Mouse (Mus musculus): ENCODE data around the gene Myh7b. TPM values are rescaled to one million over a fixed set of nuclear protein-coding genes. Genes with fewer than 3 reads are reported as not detected.

Myh7b gene
- 2.2 and 3.2 TPM in 2 replicates for total RNA-seq (2012; rRNA removed)
- 1 to 10 TPM in 1 of 2 experiments, not detected in 1; 5.9 TPM for polyA plus RNA-seq (2012; ENCODE audit: insufficient read depth in 1 of 2, insufficient read length in 2 of 2, low read depth in 1 of 2, low replicate concordance in 2 of 2, missing spikeins in 1 of 2)

DNA sequence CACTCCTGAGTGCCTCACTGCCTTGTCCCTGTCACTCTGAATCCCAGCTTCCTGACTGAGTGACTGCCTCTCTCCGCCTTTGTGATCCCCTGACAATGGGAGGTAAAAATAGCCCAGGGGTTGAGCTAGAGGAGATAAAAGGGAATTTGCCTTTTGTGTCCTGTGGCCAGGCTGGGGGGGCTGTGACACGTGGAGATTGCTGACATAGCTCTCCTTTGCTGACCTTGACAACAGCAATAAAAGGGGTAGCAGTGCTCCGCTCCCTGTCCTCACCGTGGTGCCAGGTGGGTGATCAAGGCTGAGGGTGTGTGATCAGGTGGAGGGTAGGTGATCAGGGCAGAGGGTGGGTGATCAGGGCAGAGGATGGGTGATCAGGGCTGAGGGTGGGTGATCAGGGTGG, at the start of gene Myh7b:
Gene Myh7b (plus strand): TSS at position 235 of the 400 bp plus-strand sequence.
- Histone ChIP-seq H3K4me1 (ENCODE audit: control insufficient read depth in 1 of 2, insufficient read depth in 2 of 2, low read length in 2 of 2) (peaks cover 0 to 8% of the 10 kb centered on the region in 2 experiments; a peak in 3 of 4 replicates), H3K27ac (ENCODE audit: control insufficient read depth, low read depth, low read length) (no peak within 1 kb of the TSS), H3K36me3 (ENCODE audit: control insufficient read depth in 1 of 2, insufficient read depth in 2 of 2, low read length in 2 of 2) (peaks cover 0 to under 1% of the 10 kb centered on the region in 2 experiments; a peak in 1 of 4 replicates), H3K79me2 (ENCODE audit: control insufficient read depth, insufficient read depth, low read length, poor library complexity) (no peaks in the 10 kb centered on the region), H3K4me3 (ENCODE audit: control insufficient read depth in 1 of 2, insufficient read depth in 1 of 2, low read depth in 2 of 2, low read length in 2 of 2) (no peak within 1 kb of the TSS), H3K27me3 (ENCODE audit: control insufficient read depth in 1 of 2, insufficient read depth in 2 of 2, low read length in 2 of 2) (no peaks in the 10 kb centered on the region), H3K9me3 (replicated peaks; ENCODE audit: insufficient read depth, low read length) (no peaks in the 10 kb centered on the region), H3K9ac (ENCODE audit: control insufficient read depth, low read depth, low read length, poor library complexity, severe bottlenecking) (no peak within 1 kb of the TSS)
- DNase-seq (ENCODE audit: low read depth, low spot score), result no peak
- TF ChIP-seq E2F4 (IDR thresholded peaks at IDR 0.05; ENCODE audit: borderline replicate concordance, low read depth, low read length), result no peak
- no peak for TF ChIP-seq CTCF (IDR thresholded peaks at IDR 0.05 in 2 of 3, conservative IDR thresholded peaks at IDR 0.05 in 1 of 3; ENCODE audit: control insufficient read depth in 1 of 3, insufficient read depth in 1 of 3, low read depth in 2 of 3, low read length in 3 of 3, poor library complexity in 1 of 3, severe bottlenecking in 1 of 3)
- no peak for TF ChIP-seq GATA1 (IDR thresholded peaks at IDR 0.05; ENCODE audit: low read depth, low read length)
- no peak for TF ChIP-seq RCOR1 (IDR thresholded peaks at IDR 0.05; ENCODE audit: low read depth, low read length)
- no peak for TF ChIP-seq MAX (IDR thresholded peaks at IDR 0.05; ENCODE audit: low read length)
- no peak for TF ChIP-seq MEF2A (IDR thresholded peaks at IDR 0.05; ENCODE audit: extremely low read depth, insufficient replicate concordance, low read depth, low read length, poor library complexity, severe bottlenecking)
- no peak for TF ChIP-seq NRF1 (IDR thresholded peaks at IDR 0.05; ENCODE audit: insufficient read depth, low read depth, low read length, poor library complexity, severe bottlenecking)
- no peak for TF ChIP-seq ZKSCAN1 (IDR thresholded peaks at IDR 0.05; ENCODE audit: low read depth, low read length)
- no peak for TF ChIP-seq JUND (IDR thresholded peaks at IDR 0.05; ENCODE audit: low read depth, low read length)

DNA sequence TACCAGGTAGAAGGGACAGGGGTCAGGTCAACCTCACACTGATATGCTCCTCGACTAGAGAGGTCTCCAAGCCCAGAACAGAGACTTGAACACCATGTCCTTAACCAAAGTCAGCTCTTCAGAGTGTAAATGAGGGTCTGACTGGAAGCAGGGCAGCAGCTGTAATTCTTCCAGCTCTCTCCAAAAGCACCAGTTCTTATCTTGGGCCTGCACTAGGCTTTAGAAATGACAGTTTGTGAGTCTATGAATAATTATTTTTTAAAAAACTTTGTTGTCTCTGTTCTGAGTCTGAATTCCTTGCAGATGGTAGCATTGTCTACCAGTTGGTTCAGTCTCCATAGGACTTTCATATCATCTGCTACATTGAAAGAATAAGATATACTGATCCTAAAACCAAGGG, 48.8 kb upstream of the Myh7b start:
- Histone ChIP-seq H3K27me3 (ENCODE audit: control insufficient read depth in 1 of 2, insufficient read depth in 2 of 2, low read length in 2 of 2) (no peaks in the 10 kb centered on the region), H3K79me2 (ENCODE audit: control insufficient read depth, insufficient read depth, low read length, poor library complexity) (no peaks in the 10 kb centered on the region), H3K27ac (ENCODE audit: control insufficient read depth, low read depth, low read length) (peak overlapping the region; percentile 31; the same call in 1 of the 2 replicates), H3K4me3 (ENCODE audit: control insufficient read depth in 1 of 2, insufficient read depth in 1 of 2, low read depth in 2 of 2, low read length in 2 of 2) (no peak overlapping the region), H3K4me1 (ENCODE audit: control insufficient read depth in 1 of 2, insufficient read depth in 2 of 2, low read length in 2 of 2) (peaks cover 15 to 18% of the 10 kb centered on the region in 2 experiments), H3K9ac (ENCODE audit: control insufficient read depth, low read depth, low read length, poor library complexity, severe bottlenecking) (no peak overlapping the region; the same call in 1 of the 2 replicates), H3K9me3 (replicated peaks; ENCODE audit: insufficient read depth, low read length) (no peaks in the 10 kb centered on the region), H3K36me3 (ENCODE audit: control insufficient read depth in 1 of 2, insufficient read depth in 2 of 2, low read length in 2 of 2) (peaks cover 0 to 13% of the 10 kb centered on the region in 2 experiments; a peak in 2 of 4 replicates)
- TF ChIP-seq E2F4 (IDR thresholded peaks at IDR 0.05; ENCODE audit: borderline replicate concordance, low read depth, low read length) (no peak), ETS1 (IDR thresholded peaks at IDR 0.05; ENCODE audit: low read depth, low read length) (peak; percentile 48), TAL1 (IDR thresholded peaks at IDR 0.05; ENCODE audit: low read length) (peak; percentile 23; the same call in 1 of the 2 replicates), ZMIZ1 (IDR thresholded peaks at IDR 0.05; ENCODE audit: low read depth, low read length) (no peak), POLR2AphosphoS5 (IDR thresholded peaks at IDR 0.05; ENCODE audit: borderline replicate concordance, low read depth, low read length) (no peak), EP300 (IDR thresholded peaks at IDR 0.05; ENCODE audit: low read depth in 1 of 2, low read length in 2 of 2) (peak; percentile 57 to 74; a peak in 3 of 4 replicates), USF1 (IDR thresholded peaks at IDR 0.05; ENCODE audit: low read depth, low read length) (no peak), GATA1 (IDR thresholded peaks at IDR 0.05; ENCODE audit: low read depth, low read length) (peak; percentile 50), HCFC1 (IDR thresholded peaks at IDR 0.05; ENCODE audit: low read depth, low read length) (no peak), ELF1 (IDR thresholded peaks at IDR 0.05; ENCODE audit: low read depth, low read length) (no peak), ZKSCAN1 (IDR thresholded peaks at IDR 0.05; ENCODE audit: low read depth, low read length) (no peak), RAD21 (IDR thresholded peaks at IDR 0.05; ENCODE audit: low read depth, low read length) (no peak), USF2 (IDR thresholded peaks at IDR 0.05; ENCODE audit: borderline replicate concordance in 1 of 2, insufficient read depth in 1 of 2, low read depth in 1 of 2, low read length in 2 of 2) (no peak), SIN3A (IDR thresholded peaks at IDR 0.05; ENCODE audit: low read length) (no peak), POLR2A (IDR thresholded peaks at IDR 0.05; ENCODE audit: control insufficient read depth in 1 of 2, insufficient read depth in 1 of 2, low read depth in 1 of 2, low read length in 2 of 2, poor library complexity in 1 of 2) (no peak), CHD1 (IDR thresholded peaks at IDR 0.05; ENCODE audit: low read depth, low read length) (no peak)
- DNase-seq (ENCODE audit: low read depth, low spot score), result peak; percentile 57
